Mouse (Mus musculus) lung, postnatal 0 days (tissue): ENCODE measurements around the gene Olfr243. TPM values are rescaled to one million over a fixed set of nuclear protein-coding genes. Genes with fewer than 3 reads are reported as not detected.
"Not testable (repeated sequence)": the region's sequence is repeated elsewhere in the genome, so short reads cannot be mapped to it uniquely, and the experiment has no call there.

Experiments
- ATAC-seq: fragments of 200-750 bp; cut with Nextera tagmentation; 2 replicates; pipeline ENCODE4 v1.8.0; 2017; ENCODE audit warnings: moderate library complexity
- DNase-seq: peaks from one replicate; pipeline ENCODE4 v3.0.0-alpha.2; 2016; ENCODE audit warnings: low spot score
- H3K27ac ChIP-seq: fragments of 300-500 bp; sonication (generic); 2 replicates; pipeline ENCODE4 v1.5.1; 2014; ENCODE audit warnings: antibody characterized with exemption, mild to moderate bottlenecking, low read length, mixed read lengths
- H3K27me3 ChIP-seq: fragments of 300-500 bp; sonication (generic); replicated peaks from 2 replicates; pipeline ENCODE4 v1.6.1; 2014; ENCODE audit warnings: low read length, mixed read lengths; ENCODE audit not compliant: insufficient read depth
- H3K36me3 ChIP-seq: fragments of 300-500 bp; sonication (generic); 2 replicates; pipeline ENCODE4 v1.6.1; 2014; ENCODE audit warnings: low read length, mixed read lengths; ENCODE audit not compliant: insufficient read depth
- H3K4me1 ChIP-seq: fragments of 300-500 bp; sonication (generic); 2 replicates; pipeline ENCODE4 v1.6.1; 2014; ENCODE audit warnings: antibody characterized with exemption, low read depth, low read length, mixed read lengths; ENCODE audit not compliant: insufficient read depth
- H3K4me2 ChIP-seq: fragments of 300-500 bp; sonication (generic); replicated peaks from 2 replicates; pipeline ENCODE4 v1.6.1; 2014; ENCODE audit warnings: low read depth, mild to moderate bottlenecking, low read length, moderate library complexity, mixed read lengths
- H3K4me3 ChIP-seq: fragments of 300-500 bp; sonication (generic); 2 replicates; pipeline ENCODE4 v1.5.1; 2014; ENCODE audit warnings: low read depth, low read length
- H3K9ac ChIP-seq: fragments of 300-500 bp; sonication (generic); replicated peaks from 2 replicates; pipeline ENCODE4 v1.6.1; 2014; ENCODE audit warnings: low read depth, mild to moderate bottlenecking
- H3K9me3 ChIP-seq: fragments of 300-500 bp; sonication (generic); 2 replicates; pipeline ENCODE4 v1.6.1; 2016; ENCODE audit warnings: low read length, mixed read lengths
- CTCF ChIP-seq: IDR thresholded peaks from 2 replicates; pipeline ENCODE4 v1.5.1; 2016; ENCODE audit warnings: antibody characterized with exemption, mild to moderate bottlenecking
- EP300 ChIP-seq: IDR thresholded peaks from 2 replicates; pipeline ENCODE4 v1.6.1; 2016; ENCODE audit warnings: antibody characterized with exemption, mild to moderate bottlenecking, control low read depth
- WGBS: fragments of 180-500 bp; shearing (Covaris S2); extraction: QIAGEN DNeasy Blood & Tissue Kit; methylation state at CpG from one replicate; pipeline ENCODE4 v1.1.7; 2014; 5-methylcytosine and 5-hydroxymethylcytosine counted together
- polyA plus RNA-seq: library from polyadenylated mRNA; unstranded; fragments of >200 nt; fragmentation: Nextera tagmentation; extraction: Ambion mirVana; gene quantifications from 2 replicates; pipeline ENCODE4 v1.2.1, GENCODE M21; 2015

The Olfr243 gene
- polyA plus RNA-seq: not detected in 2 replicates

- Histone ChIP-seq H3K9me3 (no peaks in the 10 kb centered on the region), H3K4me3 (no peak within 1 kb of the TSS), H3K27ac (no peak within 1 kb of the TSS), H3K4me2 (no peak within 1 kb of the TSS), H3K27me3 (no peaks in the 10 kb centered on the region), H3K4me1 (no peaks in the 10 kb centered on the region), H3K36me3 (no peaks in the 10 kb centered on the region), H3K9ac (no peak within 1 kb of the TSS)
- TF ChIP-seq CTCF: no peak
- no peak for ATAC-seq
- DNase-seq: no peak
These were observed at the start of gene Olfr243 for GRCm38 (mm10) chr7:103714371-103714770. TSS of gene Olfr243 (plus strand) at chr7:103714671.

GRCm38 (mm10) chr7:103671091-103671490, 43.4 kb upstream of the Olfr243 start, which contains the start of gene Olfr624:
TSS of gene Olfr624 (minus strand) at chr7:103671191.
- H3K27ac ChIP-seq: no peak within 1 kb of the TSS
- no peak for ATAC-seq
- no peak within 1 kb of the TSS for H3K9ac ChIP-seq
- H3K9me3 ChIP-seq: no peaks in the 10 kb centered on the region
- H3K4me3 ChIP-seq: no peak within 1 kb of the TSS
- no peak for TF ChIP-seq EP300
- no peak for TF ChIP-seq CTCF
- no peaks in the 10 kb centered on the region for H3K36me3 ChIP-seq
- no peaks in the 10 kb centered on the region for H3K4me1 ChIP-seq
- whole genome bisulfite sequencing: 83% methylated on average over 2 of the region's 2 CpGs
- H3K27me3 ChIP-seq: no peaks in the 10 kb centered on the region
- no peak within 1 kb of the TSS for H3K4me2 ChIP-seq
- DNase-seq: no peak

GRCm38 (mm10) chr7:103682420-103682819, 32.1 kb upstream of the Olfr243 start, which contains the start of gene Olfr625-ps1:
TSS of gene Olfr625-ps1 (plus strand) at chr7:103682720.
- H3K4me2 ChIP-seq: no peak within 1 kb of the TSS

GRCm38 (mm10) chr7:103699469-103699868, 15.0 kb upstream of the Olfr243 start:
- no peaks in the 10 kb centered on the region for H3K27me3 ChIP-seq
- H3K9ac ChIP-seq: no peak overlapping the region
- DNase-seq: no peak
- H3K4me3 ChIP-seq: no peak overlapping the region
- no peak overlapping the region for H3K27ac ChIP-seq
- WGBS: 84% methylated on average over 4 of the region's 4 CpGs
- H3K4me2 ChIP-seq: no peak overlapping the region
- H3K9me3 ChIP-seq: no peaks in the 10 kb centered on the region
- no peak for ATAC-seq
- no peak for TF ChIP-seq CTCF
- TF ChIP-seq EP300: no peak
- no peaks in the 10 kb centered on the region for H3K36me3 ChIP-seq
- H3K4me1 ChIP-seq: no peaks in the 10 kb centered on the region

More at GRCm38 (mm10) chr7:103682420-103682819, 32.1 kb upstream of the Olfr243 start, which contains the start of gene Olfr625-ps1:
- no peak within 1 kb of the TSS for H3K9ac ChIP-seq
- H3K9me3 ChIP-seq: no peaks in the 10 kb centered on the region
- no peak within 1 kb of the TSS for H3K27ac ChIP-seq
- no peaks in the 10 kb centered on the region for H3K27me3 ChIP-seq
- no peak within 1 kb of the TSS for H3K4me3 ChIP-seq
- H3K4me1 ChIP-seq: no peaks in the 10 kb centered on the region
- no peak for TF ChIP-seq CTCF
- no peak for TF ChIP-seq EP300
- no peak for DNase-seq
- no peak for ATAC-seq
- H3K36me3 ChIP-seq: no peaks in the 10 kb centered on the region

GRCm38 (mm10) chr7:103712024-103712423, 2.4 kb upstream of the Olfr243 start:
- Histone ChIP-seq H3K27me3 (no peaks in the 10 kb centered on the region), H3K4me1 (no peaks in the 10 kb centered on the region), H3K9ac (no peak overlapping the region), H3K4me2 (no peak overlapping the region), H3K9me3 (no peaks in the 10 kb centered on the region), H3K4me3 (no peak overlapping the region), H3K27ac (no peak overlapping the region), H3K36me3 (no peaks in the 10 kb centered on the region)
- no peak for TF ChIP-seq EP300
- peak; percentile 21; the same call in 1 of the 2 replicates for TF ChIP-seq CTCF
- ATAC-seq (no peak), DNase-seq (no peak)
- WGBS: 34% methylated on average over 2 of the region's 2 CpGs

- H3K36me3 ChIP-seq, H3K27me3 ChIP-seq, H3K9ac ChIP-seq, DNase-seq, H3K4me2 ChIP-seq, ATAC-seq, H3K4me1 ChIP-seq, H3K4me3 ChIP-seq, H3K27ac ChIP-seq, H3K9me3 ChIP-seq: not testable (repeated sequence)
- 89% methylated on average over 1 of the region's 1 CpGs for WGBS
These were observed 1.9 kb downstream of the Olfr243 start for GRCm38 (mm10) chr7:103716398-103716797.

- Histone ChIP-seq H3K9ac (no peak within 1 kb of the TSS), H3K27ac (no peak within 1 kb of the TSS), H3K36me3 (no peaks in the 10 kb centered on the region), H3K9me3 (no peaks in the 10 kb centered on the region), H3K4me1 (no peaks in the 10 kb centered on the region), H3K4me2 (no peak within 1 kb of the TSS), H3K4me3 (no peak within 1 kb of the TSS), H3K27me3 (no peaks in the 10 kb centered on the region)
- DNase-seq (no peak), ATAC-seq (no peak)
- TF ChIP-seq CTCF: no peak
- TF ChIP-seq EP300: no peak
- WGBS: 74% methylated on average over 1 of the region's 1 CpGs
These were observed 15.6 kb downstream of the Olfr243 start, which contains the start of gene Olfr628 for GRCm38 (mm10) chr7:103730074-103730473. TSS of gene Olfr628 (plus strand) at chr7:103730374.
